27 mouse cellular contexts compared by ENCODE assay signal in the genomic region with DNA sequence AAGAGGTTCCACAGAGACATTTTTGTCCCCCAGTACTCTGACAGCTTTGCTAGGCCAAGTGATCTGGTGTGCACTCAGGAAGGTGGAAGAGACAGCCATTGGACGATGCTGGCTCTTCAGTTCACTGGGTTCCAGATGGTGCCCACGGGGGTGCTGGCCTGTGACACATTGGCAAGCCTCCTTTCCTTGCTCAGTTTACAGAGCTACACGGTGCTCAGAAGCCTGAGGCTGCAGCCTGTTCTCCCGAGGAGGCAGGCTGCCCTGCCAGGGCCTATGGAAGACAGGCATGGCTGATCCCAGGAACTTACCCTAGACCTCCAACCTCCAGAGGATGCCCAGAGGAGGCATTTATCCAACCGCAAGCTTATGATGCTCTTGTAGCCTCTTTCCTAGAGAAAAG. TPM values are rescaled to one million over a fixed set of nuclear protein-coding genes. Genes with fewer than 3 reads are reported as not detected.
DNase-seq lines count a peak whose midpoint lies in the region; ATAC-seq and TF ChIP-seq lines count a peak whose summit lies in the region.
"Had no signal": no experiment of that assay in that cellular context is flagged by ENCODE, and none has a peak within 500 bp of the region (broad histone marks: within the 10 kb centered on the region; RNA-seq: fewer than 3 reads in every experiment).

No protein-coding gene starts in this region.

- no peak overlapping the region for H3K4me3 ChIP-seq in midbrain, postnatal 0 days (ENCODE audit: low read depth, low read length)
- H3K4me3 ChIP-seq in midbrain, embryonic 15.5 days: no peak overlapping the region
- no peak overlapping the region for H3K4me3 ChIP-seq in thymus, adult 2 months (ENCODE audit: control insufficient read depth, insufficient read depth, low read length)
- H3K4me3 ChIP-seq: embryonic facial prominence, embryonic 13.5 days; forebrain, embryonic 15.5 days; hindbrain, embryonic 10.5 days; intestine, embryonic 15.5 days; layer of hippocampus, adult 2 months; limb, embryonic 13.5 days; liver, embryonic 13.5 days; midbrain, embryonic 12.5 days had no signal

- 87% methylated on average over 5 of the region's 5 CpGs for WGBS in midbrain, postnatal 0 days
- 79% methylated on average over 5 of the region's 5 CpGs for WGBS in midbrain, embryonic 15.5 days
- 88% methylated on average over 5 of the region's 5 CpGs for WGBS in thymus, adult 2 months

- intact Hi-C loops in gastrocnemius, postnatal 14 days (cut with DNase I; ENCODE audit: low total_unique reads): no loop called here

- no peaks in the 10 kb centered on the region for H3K9me3 ChIP-seq in midbrain, postnatal 0 days (ENCODE audit: low read length)
- H3K9me3 ChIP-seq in midbrain, embryonic 15.5 days: no peaks in the 10 kb centered on the region
- H3K9me3 ChIP-seq: embryonic facial prominence, embryonic 13.5 days; forebrain, embryonic 15.5 days; hindbrain, embryonic 10.5 days; intestine, embryonic 15.5 days; limb, embryonic 13.5 days; liver, embryonic 13.5 days; midbrain, embryonic 12.5 days had no signal

- TF ChIP-seq POLR2A in thymus, adult 2 months (IDR thresholded peaks at IDR 0.05; ENCODE audit: control insufficient read depth, extremely low read depth, insufficient read depth, low read length, poor library complexity): no peak

- peak; percentile 23 for DNase-seq in adrenal gland, postnatal 25 days
- DNase-seq in adrenal gland, adult 18-20 months (ENCODE audit: low spot score in 2 of 2): no peak
- DNase-seq in midbrain, postnatal 0 days (ENCODE audit: low spot score): peak; percentile 69
- peak; percentile 98 for DNase-seq in cerebellum, adult 9-11 months
- no peak for DNase-seq in thymus, adult 2 months
- DNase-seq in gastrocnemius, postnatal 14 days: no peak
- DNase-seq: adrenal gland, postnatal 10 days; embryo, embryonic 11 days; heart, postnatal 10 days; kidney, adult 9 months; kidney, postnatal 25 days; layer of hippocampus, postnatal 36 days; liver, embryonic 13.5 days; lung, adult 2 months; right cerebral cortex, postnatal 14 days; thymus, postnatal 25 days had no signal

- no peak overlapping the region for H3K9ac ChIP-seq in midbrain, postnatal 0 days (replicated peaks; ENCODE audit: low read length, poor library complexity, severe bottlenecking)
- no peak overlapping the region for H3K9ac ChIP-seq in midbrain, embryonic 15.5 days
- H3K9ac ChIP-seq: embryonic facial prominence, embryonic 13.5 days; forebrain, embryonic 15.5 days; intestine, embryonic 15.5 days; limb, embryonic 13.5 days; liver, embryonic 13.5 days; midbrain, embryonic 12.5 days had no signal

- no peaks in the 10 kb centered on the region for H3K4me1 ChIP-seq in midbrain, postnatal 0 days (ENCODE audit: insufficient read depth, low read length)
- H3K4me1 ChIP-seq in midbrain, embryonic 15.5 days: no peaks in the 10 kb centered on the region
- no peaks in the 10 kb centered on the region for H3K4me1 ChIP-seq in thymus, adult 2 months (replicated peaks; ENCODE audit: control insufficient read depth, insufficient read depth, low read length)
- H3K4me1 ChIP-seq: embryonic facial prominence, embryonic 13.5 days; forebrain, embryonic 15.5 days; hindbrain, embryonic 10.5 days; intestine, embryonic 15.5 days; limb, embryonic 13.5 days; liver, embryonic 13.5 days; midbrain, embryonic 12.5 days had no signal

- H3K27ac ChIP-seq in midbrain, postnatal 0 days (ENCODE audit: low read depth, low read length): no peak overlapping the region
- H3K27ac ChIP-seq in midbrain, embryonic 15.5 days: no peak overlapping the region
- H3K27ac ChIP-seq in thymus, adult 2 months (ENCODE audit: control insufficient read depth, insufficient read depth, low read length): no peak overlapping the region
- H3K27ac ChIP-seq: embryonic facial prominence, embryonic 13.5 days; forebrain, embryonic 15.5 days; hindbrain, embryonic 10.5 days; intestine, embryonic 15.5 days; layer of hippocampus, adult 2 months; limb, embryonic 13.5 days; liver, embryonic 13.5 days; midbrain, embryonic 12.5 days had no signal

- TF ChIP-seq CTCF in midbrain, postnatal 0 days (IDR thresholded peaks at IDR 0.05): no peak
- TF ChIP-seq CTCF in thymus, adult 2 months (IDR thresholded peaks at IDR 0.05; ENCODE audit: borderline replicate concordance, control insufficient read depth, extremely low read depth, insufficient read depth, low read length, poor library complexity): no peak

- no peak; the same call in 1 of the 2 replicates for ATAC-seq in midbrain, postnatal 0 days (ENCODE audit: low FRiP score)
- no peak for ATAC-seq in midbrain, embryonic 15.5 days (replicated peaks)
- ATAC-seq: activated CD4-positive, CD25-positive, alpha-beta regulatory T cell, adult 4 months; forebrain, embryonic 15.5 days; intestine, embryonic 15.5 days had no signal

- H3K27me3 ChIP-seq in midbrain, postnatal 0 days (ENCODE audit: insufficient read depth, low read length): no peaks in the 10 kb centered on the region
- no peaks in the 10 kb centered on the region for H3K27me3 ChIP-seq in midbrain, embryonic 15.5 days (replicated peaks)
- H3K27me3 ChIP-seq in thymus, adult 2 months (ENCODE audit: control insufficient read depth, insufficient read depth, low read length): no peaks in the 10 kb centered on the region
- H3K27me3 ChIP-seq: embryonic facial prominence, embryonic 13.5 days; forebrain, embryonic 15.5 days; intestine, embryonic 15.5 days; liver, embryonic 13.5 days; midbrain, embryonic 12.5 days had no signal

- H3K4me2 ChIP-seq in midbrain, postnatal 0 days (ENCODE audit: low read depth, low read length, poor library complexity, severe bottlenecking): no peak overlapping the region
- H3K4me2 ChIP-seq in midbrain, embryonic 15.5 days: no peak overlapping the region
- H3K4me2 ChIP-seq: embryonic facial prominence, embryonic 13.5 days; forebrain, embryonic 15.5 days; heart, embryonic 11.5 days; intestine, embryonic 15.5 days; limb, embryonic 13.5 days; liver, embryonic 13.5 days; midbrain, embryonic 12.5 days had no signal

- H3K36me3 ChIP-seq in midbrain, postnatal 0 days (ENCODE audit: insufficient read depth, low read length): no peaks in the 10 kb centered on the region
- H3K36me3 ChIP-seq in midbrain, embryonic 15.5 days (replicated peaks): no peaks in the 10 kb centered on the region
- H3K36me3 ChIP-seq in thymus, adult 2 months (ENCODE audit: control insufficient read depth, insufficient read depth, low read length): no peaks in the 10 kb centered on the region
- H3K36me3 ChIP-seq: embryonic facial prominence, embryonic 13.5 days; forebrain, embryonic 15.5 days; hindbrain, embryonic 10.5 days; intestine, embryonic 15.5 days; limb, embryonic 13.5 days; liver, embryonic 13.5 days; midbrain, embryonic 12.5 days had no signal

RNA-seq across cellular contexts. Expression of a gene that starts 10.2 kb away (rescaled TPM):
- 2.4 and 2.9 TPM in 2 replicates for total RNA-seq in adrenal gland, postnatal 25 days (2021)
- 1 to 10 TPM in 1 of 2 experiments, under 1 TPM in 1; 0.32 to 2.2 TPM for total RNA-seq in adrenal gland, adult 18-20 months (2021)
- 10.5 and 20.7 TPM in 2 replicates for total RNA-seq in midbrain, postnatal 0 days (2014; rRNA removed)
- 3.7 and 6.1 TPM in 2 replicates for polyA plus RNA-seq in midbrain, postnatal 0 days (2015; fragmentation: Nextera tagmentation; extraction: Ambion mirVana)
- polyA plus RNA-seq in midbrain, embryonic 15.5 days (2015; fragmentation: Nextera tagmentation; extraction: Ambion mirVana): 8.0 and 8.7 TPM in 2 replicates
- polyA plus RNA-seq in thymus, adult 2 months (2012; rRNA removed): 0.05 TPM in 1 of 2 replicates, not detected in the other
- total RNA-seq in gastrocnemius, postnatal 14 days (2021): under 1 TPM; 0.07 to 0.10 TPM
- total RNA-seq: granulocyte monocyte progenitor cell, adult 5-6 weeks had no signal
- polyA plus RNA-seq: activated CD4-positive, CD25-positive, alpha-beta regulatory T cell, adult 4 months had no signal

Comparison
In these comparisons a context has a peak if more than half of its experiments do, and no peak if none do; other contexts are left out.
1. DNase-seq: peak in adrenal gland, postnatal 25 days (single experiment), midbrain, postnatal 0 days (single experiment) and cerebellum, adult 9-11 months (single experiment); none in adrenal gland, adult 18-20 months (0 of 2), thymus, adult 2 months (single experiment) and gastrocnemius, postnatal 14 days (single experiment).